Mouse (Mus musculus) MEL (cell line): ENCODE measurements around the gene Gzf1. TPM values are rescaled to one million over a fixed set of nuclear protein-coding genes. Genes with fewer than 3 reads are reported as not detected.
A peak's percentile ranks its signal among the peaks of the same experiment; 100 is the strongest.

Experiments used
- DNase-seq: peaks from one replicate; pipeline ENCODE4 v3.0.0; 2011; ENCODE audit warnings: low read depth, low spot score
- H3K27ac ChIP-seq: 2 replicates; pipeline ENCODE4 v1.5.1; 2012; ENCODE audit warnings: low read depth, mild to moderate bottlenecking, control low read depth, low read length, moderate library complexity; ENCODE audit not compliant: control insufficient read depth
- H3K27me3 ChIP-seq, 2 experiments: fragments of 150-350 bp in 1 of 2; sonication (generic) in 1 of 2; 2 replicates each; pipeline ENCODE4 v1.6.1; 2012; ENCODE audit warnings: low read length in 2 of 2, mild to moderate bottlenecking in 2 of 2, improper control_type of control experiment in 1 of 2, moderate library complexity in 1 of 2; ENCODE audit not compliant: insufficient read depth in 2 of 2, control insufficient read depth in 1 of 2
- H3K36me3 ChIP-seq, 2 experiments: 2 replicates each; pipeline ENCODE4 v1.6.1; 2012 to 2014; ENCODE audit warnings: low read length in 2 of 2, improper control_type of control experiment in 1 of 2, inconsistent platforms in 1 of 2, mild to moderate bottlenecking in 1 of 2; ENCODE audit not compliant: insufficient read depth in 2 of 2, control insufficient read depth in 1 of 2
- H3K4me1 ChIP-seq, 2 experiments: fragments of 150-350 bp in 1 of 2; sonication (generic) in 1 of 2; 2 replicates each; pipeline ENCODE4 v1.6.1; 2012; ENCODE audit warnings: low read length in 2 of 2, improper control_type of control experiment in 1 of 2, mild to moderate bottlenecking in 1 of 2; ENCODE audit not compliant: insufficient read depth in 2 of 2, control insufficient read depth in 1 of 2
- H3K4me3 ChIP-seq, 2 experiments: fragments of 150-350 bp in 1 of 2; sonication (generic) in 1 of 2; 2 replicates each; pipeline ENCODE4 v1.5.1; 2012; ENCODE audit warnings: low read depth in 2 of 2, low read length in 2 of 2, mild to moderate bottlenecking in 2 of 2, moderate library complexity in 2 of 2, control low read depth in 1 of 2, improper control_type of control experiment in 1 of 2; ENCODE audit not compliant: control insufficient read depth in 1 of 2, insufficient read depth in 1 of 2
- H3K79me2 ChIP-seq: 2 replicates; pipeline ENCODE4 v1.6.1; 2012; ENCODE audit warnings: mild to moderate bottlenecking, low read length, moderate library complexity; ENCODE audit not compliant: control insufficient read depth, poor library complexity, insufficient read depth
- H3K9ac ChIP-seq: 2 replicates; pipeline ENCODE4 v1.6.1; 2012; ENCODE audit warnings: low read depth, mild to moderate bottlenecking, control low read depth, low read length, moderate library complexity; ENCODE audit not compliant: control insufficient read depth, poor library complexity, severe bottlenecking
- H3K9me3 ChIP-seq: fragments of 150-350 bp; sonication (generic); replicated peaks from 2 replicates; pipeline ENCODE4 v1.6.1; 2012; ENCODE audit warnings: mild to moderate bottlenecking, low read length, improper control_type of control experiment, moderate library complexity; ENCODE audit not compliant: insufficient read depth
- BHLHE40 ChIP-seq: IDR thresholded peaks from 2 replicates; pipeline ENCODE4 v1.6.1; 2012; ENCODE audit warnings: low read depth, mild to moderate bottlenecking, inconsistent platforms, low read length, improper control_type of control experiment, borderline replicate concordance
- CHD1 ChIP-seq: IDR thresholded peaks from 2 replicates; pipeline ENCODE4 v1.6.1; 2012; ENCODE audit warnings: low read depth, mild to moderate bottlenecking, inconsistent platforms, low read length, improper control_type of control experiment
- CHD2 ChIP-seq: IDR thresholded peaks from 2 replicates; pipeline ENCODE4 v1.6.1; 2011; ENCODE audit warnings: low read length, improper control_type of control experiment
- CTCF ChIP-seq, 3 experiments: IDR thresholded peaks in 2 of 3; conservative IDR thresholded peaks in 1 of 3; 2 replicates each; pipeline ENCODE4 v1.5.1; 2011 to 2012; ENCODE audit warnings: low read length in 3 of 3, low read depth in 2 of 3, mild to moderate bottlenecking in 2 of 3, improper control_type of control experiment in 1 of 3, inconsistent platforms in 1 of 3, mixed read lengths in 1 of 3, moderate library complexity in 1 of 3; ENCODE audit not compliant: control insufficient read depth in 1 of 3, insufficient read depth in 1 of 3, poor library complexity in 1 of 3, severe bottlenecking in 1 of 3
- E2F4 ChIP-seq: IDR thresholded peaks from 2 replicates; pipeline ENCODE4 v1.6.1; 2011; ENCODE audit warnings: low read depth, low read length, improper control_type of control experiment, borderline replicate concordance
- ELF1 ChIP-seq: IDR thresholded peaks from 2 replicates; pipeline ENCODE4 v1.6.1; 2014; ENCODE audit warnings: low read depth, mild to moderate bottlenecking, inconsistent platforms, low read length, improper control_type of control experiment, moderate library complexity
- GABPA ChIP-seq: IDR thresholded peaks from 2 replicates; pipeline ENCODE4 v1.6.1; 2012; ENCODE audit warnings: low read depth, mild to moderate bottlenecking, inconsistent platforms, low read length, improper control_type of control experiment, moderate library complexity
- GATA1 ChIP-seq: IDR thresholded peaks from 2 replicates; pipeline ENCODE4 v1.6.1; 2011; ENCODE audit warnings: low read depth, low read length, improper control_type of control experiment
- HCFC1 ChIP-seq: IDR thresholded peaks from 2 replicates; pipeline ENCODE4 v1.6.1; 2012; ENCODE audit warnings: low read depth, mild to moderate bottlenecking, inconsistent platforms, low read length, improper control_type of control experiment, moderate library complexity
- JUND ChIP-seq: IDR thresholded peaks from 2 replicates; pipeline ENCODE4 v1.6.1; 2011; ENCODE audit warnings: low read depth, mild to moderate bottlenecking, improper control_type of control experiment, low read length
- MAFK ChIP-seq: IDR thresholded peaks from 2 replicates; pipeline ENCODE4 v1.6.1; 2011; ENCODE audit warnings: low read depth, mild to moderate bottlenecking, low read length, improper control_type of control experiment, borderline replicate concordance
- MAX ChIP-seq: IDR thresholded peaks from 2 replicates; pipeline ENCODE4 v1.6.1; 2011; ENCODE audit warnings: low read length, improper control_type of control experiment
- MAZ ChIP-seq: IDR thresholded peaks from 2 replicates; pipeline ENCODE4 v1.6.1; 2012; ENCODE audit warnings: low read depth, mild to moderate bottlenecking, inconsistent platforms, low read length, improper control_type of control experiment
- MEF2A ChIP-seq: IDR thresholded peaks from 2 replicates; pipeline ENCODE4 v1.6.1; 2014; ENCODE audit warnings: low read depth, mild to moderate bottlenecking, inconsistent platforms, low read length, improper control_type of control experiment; ENCODE audit not compliant: poor library complexity, insufficient replicate concordance, severe bottlenecking; ENCODE audit errors: extremely low read depth
- MXI1 ChIP-seq: IDR thresholded peaks from 2 replicates; pipeline ENCODE4 v1.6.1; 2011; ENCODE audit warnings: mild to moderate bottlenecking, low read depth, low read length, improper control_type of control experiment
- MYB ChIP-seq: IDR thresholded peaks from 2 replicates; pipeline ENCODE4 v1.6.1; 2011; ENCODE audit warnings: mild to moderate bottlenecking, low read depth, low read length, improper control_type of control experiment
- MYC ChIP-seq: IDR thresholded peaks from 2 replicates; pipeline ENCODE4 v1.6.1; 2011; ENCODE audit warnings: low read depth, mild to moderate bottlenecking, low read length, improper control_type of control experiment, moderate library complexity
- NELFE ChIP-seq: IDR thresholded peaks from 2 replicates; pipeline ENCODE4 v1.6.1; 2011; ENCODE audit warnings: low read depth, low read length, improper control_type of control experiment
- NRF1 ChIP-seq: IDR thresholded peaks from 2 replicates; pipeline ENCODE4 v1.6.1; 2014; ENCODE audit warnings: low read depth, mild to moderate bottlenecking, inconsistent platforms, low read length, improper control_type of control experiment, moderate library complexity; ENCODE audit not compliant: poor library complexity, insufficient read depth, severe bottlenecking
- POLR2A ChIP-seq, 2 experiments: IDR thresholded peaks; 2 replicates each; pipeline ENCODE4 v1.6.1; 2011 to 2012; ENCODE audit warnings: low read length in 2 of 2, mild to moderate bottlenecking in 2 of 2, control low read depth in 1 of 2, improper control_type of control experiment in 1 of 2, low read depth in 1 of 2, moderate library complexity in 1 of 2; ENCODE audit not compliant: control insufficient read depth in 1 of 2, insufficient read depth in 1 of 2, poor library complexity in 1 of 2
- POLR2AphosphoS5 ChIP-seq: IDR thresholded peaks from 2 replicates; pipeline ENCODE4 v1.6.1; 2012; ENCODE audit warnings: low read depth, borderline replicate concordance, mild to moderate bottlenecking, inconsistent platforms, low read length, moderate library complexity, mixed read lengths
- RAD21 ChIP-seq: IDR thresholded peaks from 2 replicates; pipeline ENCODE4 v1.6.1; 2011; ENCODE audit warnings: mild to moderate bottlenecking, low read depth, low read length, improper control_type of control experiment
- RCOR1 ChIP-seq: IDR thresholded peaks from 2 replicates; pipeline ENCODE4 v1.6.1; 2012; ENCODE audit warnings: low read depth, mild to moderate bottlenecking, inconsistent platforms, low read length, improper control_type of control experiment
- SMC3 ChIP-seq: IDR thresholded peaks from 2 replicates; pipeline ENCODE4 v1.6.1; 2011; ENCODE audit warnings: low read depth, low read length, improper control_type of control experiment
- TAL1 ChIP-seq: IDR thresholded peaks from 2 replicates; pipeline ENCODE4 v1.6.1; 2012; ENCODE audit warnings: mild to moderate bottlenecking, inconsistent platforms, low read length, moderate library complexity, mixed read lengths
- TCF12 ChIP-seq: IDR thresholded peaks from 2 replicates; pipeline ENCODE4 v1.6.1; 2014; ENCODE audit warnings: low read depth, mild to moderate bottlenecking, inconsistent platforms, low read length, improper control_type of control experiment, moderate library complexity
- USF1 ChIP-seq: IDR thresholded peaks from 2 replicates; pipeline ENCODE4 v1.6.1; 2014; ENCODE audit warnings: low read depth, mild to moderate bottlenecking, inconsistent platforms, low read length, improper control_type of control experiment, moderate library complexity
- ZC3H11A ChIP-seq: IDR thresholded peaks from 2 replicates; pipeline ENCODE4 v1.6.1; 2012; ENCODE audit warnings: low read depth, mild to moderate bottlenecking, inconsistent platforms, low read length, improper control_type of control experiment
- ZKSCAN1 ChIP-seq: IDR thresholded peaks from 2 replicates; pipeline ENCODE4 v1.6.1; 2012; ENCODE audit warnings: low read depth, mild to moderate bottlenecking, inconsistent platforms, low read length, improper control_type of control experiment, moderate library complexity
- polyA plus RNA-seq, 2 experiments: library from polyadenylated mRNA; stranded (reverse) in 1 of 2; unstranded in 1 of 2; fragments of >175 nt in 1 of 2; fragments of >200 nt in 1 of 2; gene quantifications; 2 replicates each; pipeline versions ENCODE4 v1.2.1 to v1.2.4; 2012; ENCODE audit warnings: low replicate concordance in 2 of 2, low read depth in 1 of 2; ENCODE audit not compliant: insufficient read length in 2 of 2, insufficient read depth in 1 of 2, missing spikeins in 1 of 2
- total RNA-seq: library from RNA; depleted of rRNA; stranded (reverse); fragments of 300-350 nt; gene quantifications from 2 replicates; pipeline ENCODE4 v1.2.3, GENCODE M21; 2012

Gzf1 gene
- total and polyA plus RNA-seq, 3 experiments: 9.9 to 17.7 TPM; not detected in 1

DNA sequence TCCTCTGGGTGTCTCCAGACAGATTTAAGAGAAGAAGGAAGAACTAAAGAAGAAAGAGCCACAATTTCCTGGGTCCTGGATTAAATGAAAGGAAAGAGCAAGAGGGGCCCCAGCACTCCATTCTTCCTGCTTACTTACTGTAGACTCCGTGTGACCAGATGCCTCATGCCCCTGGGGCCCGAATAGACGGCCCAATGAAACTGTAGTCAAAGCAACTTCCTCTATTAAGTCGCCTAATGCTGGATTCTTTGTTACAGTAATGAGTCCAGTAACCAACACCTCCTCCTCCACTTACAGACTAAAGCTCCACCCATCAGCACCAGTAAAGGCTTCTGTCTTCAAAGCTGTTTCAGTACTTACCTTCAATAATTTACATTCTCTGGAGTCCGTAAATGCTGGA, 17.7 kb downstream of the Gzf1 start:
- Histone ChIP-seq H3K4me3 (no peak overlapping the region), H3K27me3 (no peaks in the 10 kb centered on the region), H3K79me2 (no peaks in the 10 kb centered on the region), H3K36me3 (no peaks in the 10 kb centered on the region), H3K4me1 (no peaks in the 10 kb centered on the region), H3K9ac (no peak overlapping the region), H3K27ac (no peak overlapping the region), H3K9me3 (no peaks in the 10 kb centered on the region)
- TF ChIP-seq ZKSCAN1: no peak
- no peak for TF ChIP-seq RAD21
- no peak for TF ChIP-seq GATA1
- TF ChIP-seq CHD2: no peak
- no peak for TF ChIP-seq POLR2AphosphoS5
- no peak for TF ChIP-seq MAX
- TF ChIP-seq MAFK: no peak
- TF ChIP-seq POLR2A (IDR thresholded peaks at IDR 0.05; ENCODE audit: control insufficient read depth in 1 of 2, insufficient read depth in 1 of 2, low read depth in 1 of 2, low read length in 2 of 2, poor library complexity in 1 of 2): no peak
- no peak for TF ChIP-seq MXI1
- no peak for DNase-seq

DNA sequence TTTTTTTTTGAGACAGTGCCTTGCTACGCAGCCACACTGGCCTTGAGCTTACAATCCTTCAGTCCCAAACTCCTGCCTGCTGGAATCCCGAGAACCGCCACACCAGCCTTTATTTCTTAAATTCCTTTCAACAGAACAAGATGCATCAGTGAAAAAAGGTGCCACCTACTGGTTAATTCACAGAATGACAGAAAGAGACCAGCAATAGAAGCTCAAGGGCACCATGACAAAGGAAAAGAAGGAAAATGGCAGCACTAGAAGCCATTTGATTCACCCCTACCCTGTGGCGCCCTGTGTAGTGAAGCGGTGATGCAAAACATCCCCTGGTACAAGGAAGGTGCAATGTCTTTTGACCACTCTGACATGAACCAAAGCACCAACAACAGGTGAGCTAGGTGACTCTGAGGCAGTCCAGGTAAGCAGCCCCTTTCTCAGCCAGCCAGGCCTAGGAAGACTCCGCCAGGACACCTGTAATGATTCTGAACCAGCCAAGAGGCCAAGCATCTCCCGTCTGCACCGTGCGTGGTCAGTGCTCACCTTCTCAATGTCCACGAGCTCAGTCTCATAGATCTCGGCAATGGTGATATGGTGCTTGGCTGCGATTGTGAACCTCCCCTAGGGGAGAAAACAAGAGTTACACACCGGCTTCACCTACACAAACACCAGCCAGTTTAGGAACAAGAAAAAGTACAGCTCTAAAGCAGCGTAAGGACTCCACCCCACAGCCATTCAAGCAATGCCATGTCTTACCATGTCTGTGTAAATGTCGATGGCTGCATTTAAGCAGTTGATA, 25.8 kb downstream of the Gzf1 start:
- peak; percentile 36 for DNase-seq
- Histone ChIP-seq H3K79me2 (no peaks in the 10 kb centered on the region), H3K9ac (no peak overlapping the region), H3K27ac (no peak overlapping the region)
- TF ChIP-seq E2F4: no peak
- no peak for TF ChIP-seq ELF1
- TF ChIP-seq NELFE: no peak
- no peak for TF ChIP-seq MXI1
- TF ChIP-seq GATA1: no peak
- TF ChIP-seq RAD21: peak; percentile 45
- TF ChIP-seq SMC3: peak; percentile 57
- no peak for TF ChIP-seq NRF1
- no peak for TF ChIP-seq MEF2A
- no peak for TF ChIP-seq MYB
- no peak for TF ChIP-seq JUND
- TF ChIP-seq ZC3H11A: peak; percentile 29
- TF ChIP-seq RCOR1: no peak
- no peak for TF ChIP-seq MAZ
- TF ChIP-seq USF1: no peak
- peak in 2 of 3 experiments; percentile 33 to 59; a peak in 4 of 6 replicates for TF ChIP-seq CTCF (IDR thresholded peaks at IDR 0.05 in 2 of 3, conservative IDR thresholded peaks at IDR 0.05 in 1 of 3; ENCODE audit: control insufficient read depth in 1 of 3, insufficient read depth in 1 of 3, low read depth in 2 of 3, low read length in 3 of 3, poor library complexity in 1 of 3, severe bottlenecking in 1 of 3)
- TF ChIP-seq MYC: no peak
- no peak for TF ChIP-seq HCFC1
- TF ChIP-seq TCF12: no peak
- no peak for TF ChIP-seq TAL1
- TF ChIP-seq BHLHE40: no peak
- no peak for TF ChIP-seq POLR2AphosphoS5
- TF ChIP-seq GABPA: no peak
- no peak for TF ChIP-seq CHD1
- TF ChIP-seq, all 39 proteins: peak for 4
- Histone ChIP-seq H3K27me3 (no peaks in the 10 kb centered on the region), H3K36me3 (no peaks in the 10 kb centered on the region), H3K4me3 (no peak overlapping the region), H3K4me1 (no peaks in the 10 kb centered on the region), H3K9me3 (no peaks in the 10 kb centered on the region)
